Mouse (Mus musculus): ENCODE data around the gene Aldh3b3.
"Not testable (repeated sequence)": the region's sequence is repeated elsewhere in the genome, so short reads cannot be mapped to it uniquely, and the experiment has no call there.

Aldh3b3 gene

GRCm38 (mm10) chr19:3935896-3936850 is 22.3 kb upstream of the Aldh3b3 start:
- DNase-seq (ENCODE audit: low read depth): no peak

GRCm38 (mm10) chr19:3942315-3942714 is 16.1 kb upstream of the Aldh3b3 start:
- no peak for DNase-seq (ENCODE audit: low read depth)

GRCm38 (mm10) chr19:3942986-3943735 is 15.3 kb upstream of the Aldh3b3 start:
- DNase-seq (ENCODE audit: low read depth): peak; percentile 70

GRCm38 (mm10) chr19:3945872-3946564 is 12.4 kb upstream of the Aldh3b3 start:
- DNase-seq (ENCODE audit: low read depth): no peak

- no peak for DNase-seq (ENCODE audit: low read depth)
Observed at GRCm38 (mm10) chr19:3946715-3947114, 11.7 kb upstream of the Aldh3b3 start.

- no peak for DNase-seq (ENCODE audit: low read depth)
Observed at GRCm38 (mm10) chr19:3947813-3948212, 10.6 kb upstream of the Aldh3b3 start.

GRCm38 (mm10) chr19:3948546-3948945 is 9.9 kb upstream of the Aldh3b3 start:
- DNase-seq (ENCODE audit: low read depth): no peak

- no peak for DNase-seq (ENCODE audit: low read depth)
Observed at GRCm38 (mm10) chr19:3950331-3950730, 8.1 kb upstream of the Aldh3b3 start.

- DNase-seq (ENCODE audit: low read depth): no peak
Observed at GRCm38 (mm10) chr19:3951461-3951860, 7.0 kb upstream of the Aldh3b3 start.

- no peak for DNase-seq (ENCODE audit: low read depth)
Observed at GRCm38 (mm10) chr19:3952099-3952498, 6.3 kb upstream of the Aldh3b3 start.

GRCm38 (mm10) chr19:3955033-3955432 is 3.4 kb upstream of the Aldh3b3 start:
- DNase-seq (ENCODE audit: low read depth): no peak

- no peak for DNase-seq (ENCODE audit: low read depth)
Observed at GRCm38 (mm10) chr19:3955804-3956203, 2.6 kb upstream of the Aldh3b3 start.

GRCm38 (mm10) chr19:3957296-3958036 is 979 bp upstream of the Aldh3b3 start:
- DNase-seq (ENCODE audit: low read depth): not testable (repeated sequence)

- DNase-seq (ENCODE audit: low read depth): no peak
Observed at GRCm38 (mm10) chr19:3959030-3959429, 585 bp downstream of the Aldh3b3 start.

- no peak for DNase-seq (ENCODE audit: low read depth)
Observed at GRCm38 (mm10) chr19:3960211-3960610, 1.8 kb downstream of the Aldh3b3 start.

- DNase-seq (ENCODE audit: low read depth): not testable (repeated sequence)
Observed at GRCm38 (mm10) chr19:3961805-3962204, 3.4 kb downstream of the Aldh3b3 start.

GRCm38 (mm10) chr19:3962469-3962868 is 4.0 kb downstream of the Aldh3b3 start:
- DNase-seq (ENCODE audit: low read depth): no peak

GRCm38 (mm10) chr19:3964030-3964429 is 5.6 kb downstream of the Aldh3b3 start:
- DNase-seq (ENCODE audit: low read depth): no peak

- DNase-seq (ENCODE audit: low read depth): no peak
Observed at GRCm38 (mm10) chr19:3966330-3967075, 8.1 kb downstream of the Aldh3b3 start.

- no peak for DNase-seq (ENCODE audit: low read depth)
Observed at GRCm38 (mm10) chr19:3967258-3967657, 8.8 kb downstream of the Aldh3b3 start.

- peak; percentile 57 for DNase-seq (ENCODE audit: low read depth)
Observed at GRCm38 (mm10) chr19:3972229-3972628, 13.8 kb downstream of the Aldh3b3 start, which contains the start of gene Aldh3b2. Aldh3b2 (plus strand) TSS chr19:3972328.

All from c-Kit-positive CD71-positive TER-119-negative erythroid progenitor cells, embryonic 14.5 days (primary cell).